Mouse (Mus musculus): Measurements from ENCODE around the gene Efcab5. TPM values are rescaled to one million over a fixed set of nuclear protein-coding genes. Genes with fewer than 3 reads are reported as not detected.
"Not testable (repeated sequence)": the region's sequence is repeated elsewhere in the genome, so short reads cannot be mapped to it uniquely, and the experiment has no call there.

Efcab5 gene
- polyA plus RNA-seq, 1 experiment from 2014 or later = 0.38 TPM

DNA sequence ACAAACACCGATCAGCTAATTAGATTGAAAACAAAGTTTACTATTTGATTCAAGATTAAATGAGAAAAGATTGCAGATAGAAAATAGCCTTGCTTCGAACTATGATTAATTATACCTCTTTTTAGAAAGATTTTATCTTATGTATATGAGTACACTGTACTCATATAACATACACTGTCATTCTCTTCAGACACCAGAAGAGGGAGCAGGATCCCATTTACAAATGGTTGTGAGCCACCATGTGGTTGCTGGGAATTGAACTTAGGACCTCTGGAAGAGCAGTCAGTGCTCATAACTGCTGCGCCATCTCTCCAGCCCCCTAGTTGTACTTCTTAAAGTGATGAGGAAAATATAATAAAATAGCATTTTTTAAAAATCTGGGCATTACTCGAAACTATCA, 55.3 kb downstream of the Efcab5 start:
- no peaks in the 10 kb centered on the region for H3K9me3 ChIP-seq
- H3K4me1 ChIP-seq = no peaks in the 10 kb centered on the region
- no peak overlapping the region for H3K27ac ChIP-seq
- H3K4me2 ChIP-seq (replicated peaks) = no peak overlapping the region
- H3K27me3 ChIP-seq = no peaks in the 10 kb centered on the region
- ATAC-seq (ENCODE audit: insufficient number of reproducible peaks, insufficient read depth, low FRiP score, low TSS enrichment) = no peak
- no peak overlapping the region for H3K4me3 ChIP-seq
- H3K9ac ChIP-seq = no peak overlapping the region
- WGBS = 94% methylated on average over 4 of the region's 4 CpGs
- no peaks in the 10 kb centered on the region for H3K36me3 ChIP-seq

DNA sequence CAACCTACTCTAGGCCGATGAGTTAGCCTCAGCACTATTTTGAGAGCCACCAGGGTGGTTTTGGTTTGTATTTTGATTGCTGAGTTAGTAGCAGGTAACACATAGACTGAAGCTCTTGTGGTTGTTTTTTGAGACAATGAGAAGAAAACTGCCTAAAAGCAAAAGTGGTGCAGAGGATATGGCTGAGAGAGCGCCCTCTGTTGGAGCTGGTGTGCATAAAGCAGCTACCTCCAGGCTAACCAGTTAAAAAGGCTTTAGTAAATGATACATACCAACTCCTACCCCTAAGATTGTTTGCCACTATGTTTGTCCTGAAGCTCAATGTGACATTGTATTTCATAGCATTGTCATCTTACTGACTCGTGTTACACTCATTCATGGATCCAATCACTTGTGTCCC, 56.2 kb downstream of the Efcab5 start:
- H3K9me3 ChIP-seq = no peaks in the 10 kb centered on the region
- 66% methylated on average over 3 of the region's 3 CpGs for WGBS
- no peak overlapping the region for H3K4me3 ChIP-seq
- H3K36me3 ChIP-seq = no peaks in the 10 kb centered on the region
- H3K4me2 ChIP-seq (replicated peaks) = no peak overlapping the region
- no peak for ATAC-seq (ENCODE audit: insufficient number of reproducible peaks, insufficient read depth, low FRiP score, low TSS enrichment)
- no peaks in the 10 kb centered on the region for H3K4me1 ChIP-seq
- H3K27ac ChIP-seq = no peak overlapping the region
- H3K9ac ChIP-seq = no peak overlapping the region
- no peaks in the 10 kb centered on the region for H3K27me3 ChIP-seq

DNA sequence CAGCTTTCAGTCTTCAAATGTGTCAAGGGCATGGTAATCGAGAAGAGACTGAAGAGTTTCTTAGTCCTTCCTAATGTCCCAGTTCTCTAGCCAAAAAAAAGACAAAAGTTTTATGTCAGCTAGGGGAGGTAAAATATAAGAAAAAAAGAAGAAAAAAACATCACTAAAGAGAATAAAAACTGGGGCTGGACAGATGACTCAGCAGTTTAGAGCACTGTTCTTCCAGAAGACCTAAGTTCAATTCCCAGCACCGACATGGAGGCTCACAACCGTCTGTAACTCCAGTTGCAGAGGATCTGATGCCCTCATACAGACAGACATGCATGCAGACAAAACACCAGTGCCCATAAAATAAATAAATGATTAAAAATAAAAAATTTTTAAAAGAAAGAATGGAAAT, 60.2 kb downstream of the Efcab5 start:
- H3K4me3 ChIP-seq = no peak overlapping the region
- H3K27me3 ChIP-seq = no peaks in the 10 kb centered on the region
- no peak for ATAC-seq (ENCODE audit: insufficient number of reproducible peaks, insufficient read depth, low FRiP score, low TSS enrichment)
- H3K9ac ChIP-seq = no peak overlapping the region
- H3K9me3 ChIP-seq = no peaks in the 10 kb centered on the region
- H3K36me3 ChIP-seq = no peaks in the 10 kb centered on the region
- H3K27ac ChIP-seq = no peak overlapping the region
- no peaks in the 10 kb centered on the region for H3K4me1 ChIP-seq
- no peak overlapping the region for H3K4me2 ChIP-seq (replicated peaks)
- WGBS = 82% methylated on average over 3 of the region's 3 CpGs

DNA sequence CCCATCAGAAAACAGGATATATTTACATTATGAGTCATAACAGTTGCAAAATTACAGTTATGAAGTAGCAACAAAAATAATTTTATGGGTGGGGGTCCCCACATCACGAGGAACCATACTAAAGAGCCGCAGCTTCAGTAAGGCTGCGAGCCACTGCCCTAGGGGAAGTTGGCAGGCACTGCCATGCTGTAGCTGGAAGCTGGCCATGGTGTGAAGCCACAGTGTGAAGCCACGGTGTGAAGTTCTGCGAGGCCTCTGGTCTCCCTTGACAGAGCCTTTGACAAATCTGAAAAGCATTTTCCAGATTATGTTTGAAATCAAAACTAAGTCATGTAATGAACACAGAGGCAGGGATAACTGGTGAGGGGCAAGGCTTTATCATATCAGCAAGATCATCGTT, 77.6 kb downstream of the Efcab5 start:
- ATAC-seq (ENCODE audit: insufficient number of reproducible peaks, insufficient read depth, low FRiP score, low TSS enrichment) = no peak
- no peaks in the 10 kb centered on the region for H3K4me1 ChIP-seq
- H3K9ac ChIP-seq = no peak overlapping the region
- no peaks in the 10 kb centered on the region for H3K36me3 ChIP-seq
- H3K4me2 ChIP-seq (replicated peaks) = no peak overlapping the region
- no peak overlapping the region for H3K4me3 ChIP-seq
- H3K27me3 ChIP-seq = no peaks in the 10 kb centered on the region
- 91% methylated on average over 6 of the region's 6 CpGs for WGBS
- no peaks in the 10 kb centered on the region for H3K9me3 ChIP-seq
- H3K27ac ChIP-seq = no peak overlapping the region

DNA sequence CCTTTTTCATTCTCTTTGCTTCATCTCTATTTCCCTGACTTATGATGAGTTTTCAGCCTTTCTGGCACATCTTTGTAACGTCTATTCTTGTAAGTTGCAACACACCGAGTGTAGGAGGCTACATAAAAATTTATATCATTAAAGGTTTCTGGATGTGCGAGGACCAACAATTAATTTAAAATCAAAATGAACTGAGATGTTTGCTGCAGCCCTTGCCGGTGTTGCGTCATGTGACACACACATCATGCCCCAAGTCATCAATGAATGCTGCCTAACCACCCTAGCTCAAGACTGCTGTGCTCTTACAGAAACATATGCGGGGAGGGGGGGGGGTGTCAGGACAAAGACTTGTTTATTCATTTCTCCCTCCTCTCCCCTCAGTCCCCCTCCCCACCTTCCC, 80.3 kb downstream of the Efcab5 start:
- H3K4me2 ChIP-seq (replicated peaks) = no peak overlapping the region
- WGBS = 83% methylated on average over 6 of the region's 6 CpGs
- no peak overlapping the region for H3K27ac ChIP-seq
- H3K27me3 ChIP-seq = no peaks in the 10 kb centered on the region
- ATAC-seq (ENCODE audit: insufficient number of reproducible peaks, insufficient read depth, low FRiP score, low TSS enrichment) = no peak
- H3K9me3 ChIP-seq = no peaks in the 10 kb centered on the region
- no peaks in the 10 kb centered on the region for H3K4me1 ChIP-seq
- no peak overlapping the region for H3K9ac ChIP-seq
- H3K36me3 ChIP-seq = no peaks in the 10 kb centered on the region
- no peak overlapping the region for H3K4me3 ChIP-seq

DNA sequence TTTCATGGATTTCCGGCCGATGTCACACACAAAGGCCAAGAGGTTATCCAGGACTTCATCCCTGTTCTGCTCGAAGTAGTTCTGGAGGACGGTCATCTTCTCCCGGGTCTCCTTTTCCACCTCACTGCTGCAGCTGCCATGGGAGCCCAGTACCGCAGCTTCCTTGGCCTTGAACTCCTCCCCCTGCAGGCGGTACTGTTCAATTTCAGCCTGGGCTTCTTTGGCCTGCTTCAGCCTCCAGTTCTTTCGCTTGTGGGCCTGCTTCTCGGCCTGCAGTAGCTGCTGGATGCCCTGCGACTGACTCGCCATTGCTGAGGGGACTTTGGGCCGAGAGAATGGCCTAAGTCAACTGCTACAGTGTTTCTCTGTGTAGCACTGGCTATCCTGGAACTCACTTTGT, 80.9 kb downstream of the Efcab5 start:
- WGBS = 79% methylated on average over 12 of the region's 12 CpGs
- H3K4me2 ChIP-seq (replicated peaks); H3K4me1 ChIP-seq; H3K36me3 ChIP-seq; H3K27me3 ChIP-seq; H3K9ac ChIP-seq; ATAC-seq (ENCODE audit: insufficient number of reproducible peaks, insufficient read depth, low FRiP score, low TSS enrichment); H3K4me3 ChIP-seq; H3K27ac ChIP-seq; H3K9me3 ChIP-seq: not testable (repeated sequence)

DNA sequence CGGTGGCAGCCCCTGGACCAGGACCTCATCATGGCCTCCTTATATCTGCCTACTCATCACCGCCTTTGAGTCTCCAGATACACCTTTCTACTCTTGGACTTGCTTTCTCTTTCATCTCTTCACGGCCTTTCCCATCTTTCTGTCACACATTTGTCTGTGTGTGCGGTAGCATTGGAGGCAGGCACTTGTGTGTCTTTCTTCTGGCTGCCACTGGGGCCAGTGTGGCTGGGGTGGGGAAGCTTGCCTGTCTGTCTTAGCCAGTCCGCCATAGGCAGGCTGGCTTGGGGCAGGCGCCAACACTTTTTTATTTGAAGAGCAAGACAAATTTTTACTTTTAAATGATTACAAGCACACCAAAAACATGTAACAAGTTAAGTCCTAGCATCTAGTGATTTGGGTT, 81.8 kb downstream of the Efcab5 start:
- no peaks in the 10 kb centered on the region for H3K27me3 ChIP-seq
- no peak overlapping the region for H3K4me2 ChIP-seq (replicated peaks)
- ATAC-seq (ENCODE audit: insufficient number of reproducible peaks, insufficient read depth, low FRiP score, low TSS enrichment) = no peak
- no peaks in the 10 kb centered on the region for H3K9me3 ChIP-seq
- no peak overlapping the region for H3K4me3 ChIP-seq
- H3K9ac ChIP-seq = no peak overlapping the region
- H3K36me3 ChIP-seq = no peaks in the 10 kb centered on the region
- WGBS = 90% methylated on average over 6 of the region's 6 CpGs
- H3K27ac ChIP-seq = no peak overlapping the region
- H3K4me1 ChIP-seq = no peaks in the 10 kb centered on the region

DNA sequence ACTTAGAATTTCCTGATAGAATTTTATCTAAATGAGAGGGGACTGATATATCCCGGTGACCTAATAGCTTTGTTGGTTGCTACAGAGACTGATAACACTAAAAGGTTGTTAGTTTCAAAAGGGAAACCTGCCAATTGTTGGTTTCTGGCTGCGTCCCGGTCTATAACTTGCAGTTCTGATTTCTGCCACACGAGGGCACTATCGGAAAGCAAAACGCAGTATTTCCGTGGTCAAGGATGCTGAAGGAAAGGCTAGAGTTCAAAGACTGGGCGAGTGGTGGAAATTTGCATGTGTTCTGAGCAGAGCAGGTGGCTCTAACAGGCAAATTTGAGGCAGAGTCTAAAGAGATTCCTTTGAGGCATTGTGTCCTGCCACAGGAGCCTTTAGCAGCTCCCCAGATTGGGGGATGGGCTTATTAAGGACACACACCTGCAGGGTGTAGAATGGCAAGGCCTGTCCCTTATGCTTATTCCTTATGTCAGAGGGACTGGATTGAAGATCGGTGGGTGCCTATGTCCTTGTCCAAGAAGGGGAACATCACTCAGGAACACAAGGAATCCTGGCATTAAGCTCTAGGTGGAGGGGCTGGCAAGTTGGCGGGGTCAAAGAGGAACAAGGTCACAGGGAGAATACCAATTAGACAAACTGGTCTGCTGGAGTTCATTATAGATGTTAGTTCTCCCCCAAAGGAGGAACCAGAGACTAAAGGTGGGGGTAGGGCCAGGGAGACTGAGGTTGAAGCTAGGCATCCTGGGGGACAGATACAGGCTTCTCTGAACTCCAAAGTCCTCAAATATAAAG, 88.4 kb downstream of the Efcab5 start:
- H3K36me3 ChIP-seq = no peaks in the 10 kb centered on the region
- H3K27me3 ChIP-seq = 0 out of 2 replicates have a peak, but pooled peaks cover 6% of the 10 kb centered on the region
- no peak overlapping the region for H3K4me3 ChIP-seq
- no peaks in the 10 kb centered on the region for H3K4me1 ChIP-seq
- ATAC-seq (ENCODE audit: insufficient number of reproducible peaks, insufficient read depth, low FRiP score, low TSS enrichment) = no peak
- H3K9me3 ChIP-seq = no peaks in the 10 kb centered on the region
- H3K9ac ChIP-seq = no peak overlapping the region
- WGBS = 15% methylated on average over 10 of the region's 10 CpGs
- H3K27ac ChIP-seq = no peak overlapping the region
- no peak overlapping the region for H3K4me2 ChIP-seq (replicated peaks)

DNA sequence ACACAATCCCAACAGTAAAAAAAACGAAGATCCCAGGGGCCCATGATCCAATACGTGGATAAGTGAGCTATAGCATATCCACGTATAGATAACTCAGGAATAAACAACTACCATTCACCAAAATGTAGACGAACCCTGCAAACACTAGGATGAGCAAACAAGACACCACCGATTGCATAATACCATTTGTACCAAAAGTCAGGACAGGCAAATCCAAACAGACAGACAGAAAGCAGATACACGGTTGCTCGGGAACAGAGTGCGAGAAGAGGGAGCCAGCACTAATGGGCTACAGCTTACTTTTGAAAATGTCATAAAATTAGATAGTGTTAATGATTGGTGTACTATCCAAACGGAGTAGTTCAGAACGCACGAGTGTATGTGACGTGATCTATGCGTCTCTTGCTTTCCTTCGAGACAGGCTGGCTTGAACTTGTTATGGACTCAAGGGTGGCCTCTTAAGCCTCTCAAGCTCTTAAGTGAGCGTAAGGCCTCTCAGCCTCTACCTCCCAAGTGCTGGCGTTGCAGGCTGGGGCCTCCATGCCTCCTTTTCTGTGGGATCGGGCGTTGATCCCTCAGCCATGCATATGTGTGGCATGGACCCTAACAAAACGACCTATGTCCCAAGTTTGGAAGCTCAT, 90.3 kb downstream of the Efcab5 start:
- H3K27ac ChIP-seq = no peak overlapping the region
- no peak overlapping the region for H3K9ac ChIP-seq
- H3K4me3 ChIP-seq = no peak overlapping the region
- WGBS = 79% methylated on average over 19 of the region's 19 CpGs
- no peaks in the 10 kb centered on the region for H3K36me3 ChIP-seq
- no peaks in the 10 kb centered on the region for H3K4me1 ChIP-seq
- H3K27me3 ChIP-seq = 0 out of 2 replicates have a peak, but pooled peaks cover 6% of the 10 kb centered on the region
- no peak for ATAC-seq (ENCODE audit: insufficient number of reproducible peaks, insufficient read depth, low FRiP score, low TSS enrichment)
- no peak overlapping the region for H3K4me2 ChIP-seq (replicated peaks)
- no peaks in the 10 kb centered on the region for H3K9me3 ChIP-seq

DNA sequence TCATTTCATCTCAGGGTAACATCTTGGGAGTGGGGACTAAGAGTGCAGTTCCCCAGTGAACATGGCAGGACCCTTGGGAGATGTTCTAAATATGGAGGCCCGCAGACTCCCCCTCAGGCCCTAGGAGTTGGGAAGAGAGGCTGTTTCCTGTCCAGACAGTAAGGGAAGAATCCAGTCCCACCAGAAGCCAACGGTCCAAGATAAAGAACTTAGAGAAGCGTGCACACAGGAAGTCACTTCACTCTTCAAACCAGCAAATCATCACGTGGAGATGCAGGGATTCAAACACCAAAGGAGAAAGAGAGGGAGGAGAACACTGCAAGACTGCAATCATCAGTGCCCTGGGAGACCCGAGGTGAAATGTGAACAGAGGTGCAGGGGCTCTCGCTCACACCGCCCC, 91.8 kb downstream of the Efcab5 start:
- Histone ChIP-seq H3K4me2 (replicated peaks) (no peak overlapping the region), H3K27ac (no peak overlapping the region), H3K27me3 (0 out of 2 replicates have a peak, but pooled peaks cover 6% of the 10 kb centered on the region), H3K4me1 (no peaks in the 10 kb centered on the region), H3K9me3 (no peaks in the 10 kb centered on the region), H3K9ac (no peak overlapping the region), H3K36me3 (no peaks in the 10 kb centered on the region), H3K4me3 (no peak overlapping the region)
- ATAC-seq (ENCODE audit: insufficient number of reproducible peaks, insufficient read depth, low FRiP score, low TSS enrichment) = no peak
- WGBS = 69% methylated on average over 7 of the region's 7 CpGs

DNA sequence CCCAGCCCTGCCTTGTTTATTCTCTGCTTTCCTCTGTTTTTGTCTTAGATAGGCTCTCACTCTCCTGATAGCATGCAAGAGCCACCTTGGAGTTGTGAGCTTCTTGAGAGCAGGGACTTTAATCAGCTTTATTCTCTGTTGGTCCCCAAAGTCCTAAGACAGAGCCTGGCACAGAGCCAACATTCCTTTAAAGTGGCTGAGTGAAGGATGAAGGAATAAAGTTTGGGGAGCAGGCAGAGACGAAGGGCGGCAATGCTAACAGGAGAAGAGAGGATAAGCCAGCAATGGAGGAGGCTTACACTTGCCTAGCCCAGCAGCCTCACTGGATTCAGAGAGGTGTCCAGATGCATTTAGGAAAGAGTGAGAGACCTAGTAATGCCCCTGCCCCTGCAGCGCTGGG, 92.2 kb downstream of the Efcab5 start:
- no peaks in the 10 kb centered on the region for H3K9me3 ChIP-seq
- 61% methylated on average over 3 of the region's 3 CpGs for WGBS
- H3K27ac ChIP-seq = no peak overlapping the region
- H3K4me3 ChIP-seq = no peak overlapping the region
- no peaks in the 10 kb centered on the region for H3K36me3 ChIP-seq
- H3K4me2 ChIP-seq (replicated peaks) = no peak overlapping the region
- H3K27me3 ChIP-seq = 0 out of 2 replicates have a peak, but pooled peaks cover 6% of the 10 kb centered on the region
- ATAC-seq (ENCODE audit: insufficient number of reproducible peaks, insufficient read depth, low FRiP score, low TSS enrichment) = no peak
- no peak overlapping the region for H3K9ac ChIP-seq
- H3K4me1 ChIP-seq = no peaks in the 10 kb centered on the region

DNA sequence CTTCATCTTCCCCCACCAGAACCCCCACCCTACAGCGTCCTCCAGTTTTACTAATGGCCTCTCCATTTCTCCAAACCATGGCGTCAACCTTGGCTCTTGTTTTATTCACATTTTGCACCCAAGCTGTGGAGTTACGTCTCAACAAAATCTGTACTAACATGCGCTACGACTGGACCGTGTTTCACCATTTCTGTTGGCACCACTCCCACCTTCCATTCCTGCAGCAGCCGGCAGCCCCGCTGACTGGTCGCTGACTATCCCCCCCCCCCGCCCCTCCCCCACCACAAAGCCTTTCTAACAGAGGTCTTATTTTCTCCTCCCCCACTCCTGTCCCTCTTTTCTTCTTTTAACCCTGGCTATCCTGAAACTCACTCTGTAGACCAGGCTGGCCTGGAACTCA, 93.6 kb downstream of the Efcab5 start:
- Histone ChIP-seq H3K27me3 (0 out of 2 replicates have a peak, but pooled peaks cover 6% of the 10 kb centered on the region), H3K9ac (no peak overlapping the region), H3K9me3 (no peaks in the 10 kb centered on the region), H3K4me2 (replicated peaks) (no peak overlapping the region), H3K4me1 (no peaks in the 10 kb centered on the region), H3K27ac (no peak overlapping the region), H3K4me3 (no peak overlapping the region), H3K36me3 (no peaks in the 10 kb centered on the region)
- 56% methylated on average over 10 of the region's 10 CpGs for WGBS
- ATAC-seq (ENCODE audit: insufficient number of reproducible peaks, insufficient read depth, low FRiP score, low TSS enrichment) = no peak
